Mouse (Mus musculus) cerebellum, adult 18-20 months (tissue): ENCODE measurements around the gene Tnrc18.

ENCODE experiments used
- DNase-seq, 2 experiments: peaks; one replicate each; pipeline ENCODE4 v3.0.0; 2021

The Tnrc18 gene

DNA sequence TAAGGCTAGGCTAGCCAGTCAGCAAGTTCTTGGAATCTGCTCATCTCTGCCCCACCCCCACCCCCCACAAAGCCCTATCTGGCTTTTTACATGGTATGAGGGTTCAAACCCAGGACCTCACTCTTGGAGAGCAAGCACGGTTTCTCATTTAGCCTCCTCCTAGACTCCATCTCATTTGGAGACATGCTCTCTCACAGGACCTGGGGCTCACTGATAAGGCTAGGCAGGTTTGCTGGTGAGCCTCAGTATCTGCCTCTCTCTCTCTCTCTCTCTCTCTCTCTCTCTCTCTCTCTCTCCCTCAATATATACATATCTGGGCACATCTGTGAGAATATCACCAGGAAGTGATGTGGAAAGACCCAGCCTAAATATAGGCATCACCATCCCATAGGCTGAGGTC is 138.4 kb downstream of the Tnrc18 start:
- DNase-seq = no peak

GRCm38 (mm10) chr5:142678141-142678571 is 139.3 kb downstream of the Tnrc18 start:
- peak; percentile 72 to 82 for DNase-seq
